Mouse (Mus musculus) MEL (cell line): ENCODE measurements around the gene Atp4b. TPM values are rescaled to one million over a fixed set of nuclear protein-coding genes. Genes with fewer than 3 reads are reported as not detected.

Experiments
- DNase-seq: peaks from one replicate; pipeline ENCODE4 v3.0.0; 2011; ENCODE audit warnings: low read depth, low spot score
- H3K27ac ChIP-seq: 2 replicates; pipeline ENCODE4 v1.5.1; 2012; ENCODE audit warnings: low read depth, mild to moderate bottlenecking, control low read depth, low read length, moderate library complexity; ENCODE audit not compliant: control insufficient read depth
- H3K27me3 ChIP-seq, 2 experiments: fragments of 150-350 bp in 1 of 2; sonication (generic) in 1 of 2; 2 replicates each; pipeline ENCODE4 v1.6.1; 2012; ENCODE audit warnings: low read length in 2 of 2, mild to moderate bottlenecking in 2 of 2, improper control_type of control experiment in 1 of 2, moderate library complexity in 1 of 2; ENCODE audit not compliant: insufficient read depth in 2 of 2, control insufficient read depth in 1 of 2
- H3K36me3 ChIP-seq, 2 experiments: 2 replicates each; pipeline ENCODE4 v1.6.1; 2012 to 2014; ENCODE audit warnings: low read length in 2 of 2, improper control_type of control experiment in 1 of 2, inconsistent platforms in 1 of 2, mild to moderate bottlenecking in 1 of 2; ENCODE audit not compliant: insufficient read depth in 2 of 2, control insufficient read depth in 1 of 2
- H3K4me1 ChIP-seq, 2 experiments: fragments of 150-350 bp in 1 of 2; sonication (generic) in 1 of 2; 2 replicates each; pipeline ENCODE4 v1.6.1; 2012; ENCODE audit warnings: low read length in 2 of 2, improper control_type of control experiment in 1 of 2, mild to moderate bottlenecking in 1 of 2; ENCODE audit not compliant: insufficient read depth in 2 of 2, control insufficient read depth in 1 of 2
- H3K4me3 ChIP-seq, 2 experiments: fragments of 150-350 bp in 1 of 2; sonication (generic) in 1 of 2; 2 replicates each; pipeline ENCODE4 v1.5.1; 2012; ENCODE audit warnings: low read depth in 2 of 2, low read length in 2 of 2, mild to moderate bottlenecking in 2 of 2, moderate library complexity in 2 of 2, control low read depth in 1 of 2, improper control_type of control experiment in 1 of 2; ENCODE audit not compliant: control insufficient read depth in 1 of 2, insufficient read depth in 1 of 2
- H3K79me2 ChIP-seq: 2 replicates; pipeline ENCODE4 v1.6.1; 2012; ENCODE audit warnings: mild to moderate bottlenecking, low read length, moderate library complexity; ENCODE audit not compliant: control insufficient read depth, poor library complexity, insufficient read depth
- H3K9ac ChIP-seq: 2 replicates; pipeline ENCODE4 v1.6.1; 2012; ENCODE audit warnings: low read depth, mild to moderate bottlenecking, control low read depth, low read length, moderate library complexity; ENCODE audit not compliant: control insufficient read depth, poor library complexity, severe bottlenecking
- H3K9me3 ChIP-seq: fragments of 150-350 bp; sonication (generic); replicated peaks from 2 replicates; pipeline ENCODE4 v1.6.1; 2012; ENCODE audit warnings: mild to moderate bottlenecking, low read length, improper control_type of control experiment, moderate library complexity; ENCODE audit not compliant: insufficient read depth
- BHLHE40 ChIP-seq: IDR thresholded peaks from 2 replicates; pipeline ENCODE4 v1.6.1; 2012; ENCODE audit warnings: low read depth, mild to moderate bottlenecking, inconsistent platforms, low read length, improper control_type of control experiment, borderline replicate concordance
- CHD1 ChIP-seq: IDR thresholded peaks from 2 replicates; pipeline ENCODE4 v1.6.1; 2012; ENCODE audit warnings: low read depth, mild to moderate bottlenecking, inconsistent platforms, low read length, improper control_type of control experiment
- CHD2 ChIP-seq: IDR thresholded peaks from 2 replicates; pipeline ENCODE4 v1.6.1; 2011; ENCODE audit warnings: low read length, improper control_type of control experiment
- ELF1 ChIP-seq: IDR thresholded peaks from 2 replicates; pipeline ENCODE4 v1.6.1; 2014; ENCODE audit warnings: low read depth, mild to moderate bottlenecking, inconsistent platforms, low read length, improper control_type of control experiment, moderate library complexity
- EP300 ChIP-seq, 2 experiments: IDR thresholded peaks; 2 replicates each; pipeline ENCODE4 v1.6.1; 2011; ENCODE audit warnings: improper control_type of control experiment in 2 of 2, low read length in 2 of 2, low read depth in 1 of 2, mild to moderate bottlenecking in 1 of 2
- GABPA ChIP-seq: IDR thresholded peaks from 2 replicates; pipeline ENCODE4 v1.6.1; 2012; ENCODE audit warnings: low read depth, mild to moderate bottlenecking, inconsistent platforms, low read length, improper control_type of control experiment, moderate library complexity
- GATA1 ChIP-seq: IDR thresholded peaks from 2 replicates; pipeline ENCODE4 v1.6.1; 2011; ENCODE audit warnings: low read depth, low read length, improper control_type of control experiment
- HCFC1 ChIP-seq: IDR thresholded peaks from 2 replicates; pipeline ENCODE4 v1.6.1; 2012; ENCODE audit warnings: low read depth, mild to moderate bottlenecking, inconsistent platforms, low read length, improper control_type of control experiment, moderate library complexity
- JUND ChIP-seq: IDR thresholded peaks from 2 replicates; pipeline ENCODE4 v1.6.1; 2011; ENCODE audit warnings: low read depth, mild to moderate bottlenecking, improper control_type of control experiment, low read length
- MEF2A ChIP-seq: IDR thresholded peaks from 2 replicates; pipeline ENCODE4 v1.6.1; 2014; ENCODE audit warnings: low read depth, mild to moderate bottlenecking, inconsistent platforms, low read length, improper control_type of control experiment; ENCODE audit not compliant: poor library complexity, insufficient replicate concordance, severe bottlenecking; ENCODE audit errors: extremely low read depth
- MXI1 ChIP-seq: IDR thresholded peaks from 2 replicates; pipeline ENCODE4 v1.6.1; 2011; ENCODE audit warnings: mild to moderate bottlenecking, low read depth, low read length, improper control_type of control experiment
- MYC ChIP-seq: IDR thresholded peaks from 2 replicates; pipeline ENCODE4 v1.6.1; 2011; ENCODE audit warnings: low read depth, mild to moderate bottlenecking, low read length, improper control_type of control experiment, moderate library complexity
- NELFE ChIP-seq: IDR thresholded peaks from 2 replicates; pipeline ENCODE4 v1.6.1; 2011; ENCODE audit warnings: low read depth, low read length, improper control_type of control experiment
- NRF1 ChIP-seq: IDR thresholded peaks from 2 replicates; pipeline ENCODE4 v1.6.1; 2014; ENCODE audit warnings: low read depth, mild to moderate bottlenecking, inconsistent platforms, low read length, improper control_type of control experiment, moderate library complexity; ENCODE audit not compliant: poor library complexity, insufficient read depth, severe bottlenecking
- POLR2AphosphoS2 ChIP-seq: IDR thresholded peaks from 2 replicates; pipeline ENCODE4 v1.6.1; 2011; ENCODE audit warnings: low read length, improper control_type of control experiment
- POLR2AphosphoS5 ChIP-seq: IDR thresholded peaks from 2 replicates; pipeline ENCODE4 v1.6.1; 2012; ENCODE audit warnings: low read depth, borderline replicate concordance, mild to moderate bottlenecking, inconsistent platforms, low read length, moderate library complexity, mixed read lengths
- RAD21 ChIP-seq: IDR thresholded peaks from 2 replicates; pipeline ENCODE4 v1.6.1; 2011; ENCODE audit warnings: mild to moderate bottlenecking, low read depth, low read length, improper control_type of control experiment
- RCOR1 ChIP-seq: IDR thresholded peaks from 2 replicates; pipeline ENCODE4 v1.6.1; 2012; ENCODE audit warnings: low read depth, mild to moderate bottlenecking, inconsistent platforms, low read length, improper control_type of control experiment
- SMC3 ChIP-seq: IDR thresholded peaks from 2 replicates; pipeline ENCODE4 v1.6.1; 2011; ENCODE audit warnings: low read depth, low read length, improper control_type of control experiment
- TAL1 ChIP-seq: IDR thresholded peaks from 2 replicates; pipeline ENCODE4 v1.6.1; 2012; ENCODE audit warnings: mild to moderate bottlenecking, inconsistent platforms, low read length, moderate library complexity, mixed read lengths
- TBP ChIP-seq: IDR thresholded peaks from 2 replicates; pipeline ENCODE4 v1.8.0; 2011; ENCODE audit warnings: low read depth, low read length, improper control_type of control experiment
- TCF12 ChIP-seq: IDR thresholded peaks from 2 replicates; pipeline ENCODE4 v1.6.1; 2014; ENCODE audit warnings: low read depth, mild to moderate bottlenecking, inconsistent platforms, low read length, improper control_type of control experiment, moderate library complexity
- UBTF ChIP-seq: IDR thresholded peaks from 2 replicates; pipeline ENCODE4 v1.6.1; 2012; ENCODE audit warnings: low read depth, mild to moderate bottlenecking, inconsistent platforms, low read length, improper control_type of control experiment, moderate library complexity, borderline replicate concordance; ENCODE audit not compliant: insufficient read depth
- ZC3H11A ChIP-seq: IDR thresholded peaks from 2 replicates; pipeline ENCODE4 v1.6.1; 2012; ENCODE audit warnings: low read depth, mild to moderate bottlenecking, inconsistent platforms, low read length, improper control_type of control experiment
- ZMIZ1 ChIP-seq: IDR thresholded peaks from 2 replicates; pipeline ENCODE4 v1.6.1; 2012; ENCODE audit warnings: low read depth, mild to moderate bottlenecking, inconsistent platforms, low read length, improper control_type of control experiment, moderate library complexity
- ZNF384 ChIP-seq: IDR thresholded peaks from 2 replicates; pipeline ENCODE4 v1.6.1; 2012; ENCODE audit warnings: low read depth, mild to moderate bottlenecking, inconsistent platforms, low read length, improper control_type of control experiment
- polyA plus RNA-seq, 2 experiments: library from polyadenylated mRNA; stranded (reverse) in 1 of 2; unstranded in 1 of 2; fragments of >175 nt in 1 of 2; fragments of >200 nt in 1 of 2; gene quantifications; 2 replicates each; pipeline versions ENCODE4 v1.2.1 to v1.2.4; 2012; ENCODE audit warnings: low replicate concordance in 2 of 2, low read depth in 1 of 2; ENCODE audit not compliant: insufficient read length in 2 of 2, insufficient read depth in 1 of 2, missing spikeins in 1 of 2
- total RNA-seq: library from RNA; depleted of rRNA; stranded (reverse); fragments of 300-350 nt; gene quantifications from 2 replicates; pipeline ENCODE4 v1.2.3, GENCODE M21; 2012

Gene Atp4b
- total and polyA plus RNA-seq, 3 experiments, result 0.08 to 0.14 TPM; not detected in 1

DNA sequence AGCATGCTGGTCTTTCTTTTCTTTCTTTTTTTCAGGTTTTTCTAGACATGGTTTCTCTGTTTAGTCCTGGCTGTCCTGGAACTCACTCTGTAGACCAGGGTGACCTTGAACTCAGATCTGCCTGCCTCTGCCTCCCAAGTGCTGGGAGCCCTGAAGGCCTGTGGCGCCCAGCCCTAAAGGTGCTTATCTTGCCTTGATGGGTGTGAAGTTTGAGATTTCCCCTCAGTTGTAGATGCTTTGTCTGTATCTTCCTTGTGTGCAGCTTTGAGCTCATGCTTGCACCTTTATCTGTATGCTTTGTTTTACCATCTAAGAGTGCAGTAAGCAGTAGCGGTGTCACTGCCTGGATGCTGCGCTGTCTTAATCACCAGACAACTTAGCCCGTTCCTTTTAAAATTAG is 53.5 kb downstream of the Atp4b start:
- no peak overlapping the region for H3K4me3 ChIP-seq
- TF ChIP-seq MEF2A, result no peak
- TF ChIP-seq NRF1, result no peak
- no peak for TF ChIP-seq ELF1
- no peak for TF ChIP-seq MXI1
- no peak for TF ChIP-seq POLR2AphosphoS5
- TF ChIP-seq HCFC1, result no peak
- peak; percentile 60 for TF ChIP-seq TAL1
- TF ChIP-seq MYC, result no peak
- no peak for TF ChIP-seq RAD21
- TF ChIP-seq BHLHE40, result no peak
- TF ChIP-seq CHD1, result no peak
- TF ChIP-seq GATA1, result 0 out of 2 replicates have a peak, but pooled peaks have one; percentile 26
- TF ChIP-seq SMC3, result no peak
- 0 out of 2 replicates have a peak, but pooled peaks have one; percentile 34 for TF ChIP-seq RCOR1
- TF ChIP-seq CHD2, result no peak
- TF ChIP-seq TCF12, result no peak
- TF ChIP-seq ZC3H11A, result no peak
- TF ChIP-seq JUND, result no peak
- TF ChIP-seq POLR2AphosphoS2, result no peak
- no peak for TF ChIP-seq GABPA
- TF ChIP-seq TBP, result no peak
- 0 out of 2 replicates have a peak, but pooled peaks have one; percentile 12 for TF ChIP-seq ZMIZ1
- H3K9me3 ChIP-seq, result no peaks in the 10 kb centered on the region
- peaks cover 28 to 46% of the 10 kb centered on the region in 2 experiments for H3K36me3 ChIP-seq
- peaks cover 86% of the 10 kb centered on the region for H3K79me2 ChIP-seq
- DNase-seq, result peak; percentile 62
- no peaks in the 10 kb centered on the region for H3K27me3 ChIP-seq
- peaks cover 6 to 48% of the 10 kb centered on the region in 2 experiments for H3K4me1 ChIP-seq
- H3K9ac ChIP-seq, result no peak overlapping the region
- no peak overlapping the region for H3K27ac ChIP-seq

DNA sequence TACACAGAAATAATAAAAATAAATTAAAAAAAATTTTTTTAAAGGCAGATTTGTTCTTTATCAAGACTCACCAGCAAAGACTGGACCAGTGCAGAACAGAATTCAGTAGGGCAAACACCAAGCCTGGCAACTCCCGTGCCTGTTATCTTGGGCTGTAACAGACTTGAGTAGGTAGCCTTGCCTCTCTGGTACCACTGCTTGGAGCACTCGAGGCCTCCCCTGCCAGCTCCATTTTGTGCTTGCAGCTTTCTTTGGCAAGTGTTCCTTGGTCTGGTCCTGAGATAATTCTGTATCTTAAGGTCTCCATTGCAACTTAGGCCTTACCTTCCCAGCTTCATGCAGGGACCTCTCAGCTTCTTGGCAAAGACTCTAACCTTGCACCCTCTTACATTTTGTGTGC is 54.3 kb downstream of the Atp4b start:
- Histone ChIP-seq H3K79me2 (peaks cover 80% of the 10 kb centered on the region), H3K9ac (no peak overlapping the region; the same call in 1 of the 2 replicates), H3K27ac (0 out of 2 replicates have a peak overlapping the region, but pooled peaks have one; percentile 2), H3K9me3 (no peaks in the 10 kb centered on the region), H3K4me1 (peaks cover 6 to 53% of the 10 kb centered on the region in 2 experiments), H3K36me3 (peaks cover 25 to 54% of the 10 kb centered on the region in 2 experiments), H3K4me3 (no peak overlapping the region), H3K27me3 (no peaks in the 10 kb centered on the region)
- TF ChIP-seq BHLHE40 (no peak), GABPA (no peak), RCOR1 (no peak), CHD2 (no peak), NELFE (no peak; the same call in 1 of the 2 replicates), MYC (no peak), HCFC1 (no peak), CHD1 (no peak), ZMIZ1 (no peak), EP300 (IDR thresholded peaks at IDR 0.05; ENCODE audit: low read depth in 1 of 2, low read length in 2 of 2) (no peak), UBTF (no peak), MXI1 (no peak), ZNF384 (no peak), POLR2AphosphoS2 (no peak; the same call in 1 of the 2 replicates)
- DNase-seq, result no peak
